Mouse (Mus musculus) liver, postnatal 0 days (tissue): ENCODE data around the gene Dnttip1. TPM values are rescaled to one million over a fixed set of nuclear protein-coding genes. Genes with fewer than 3 reads are reported as not detected.
A peak's percentile ranks its signal among the peaks of the same experiment; 100 is the strongest.
"Not testable (repeated sequence)": the region's sequence is repeated elsewhere in the genome, so short reads cannot be mapped to it uniquely, and the experiment has no call there.

Source experiments
- ATAC-seq: fragments of 200-750 bp; cut with Nextera tagmentation; 2 replicates; pipeline ENCODE4 v1.8.0; 2017; ENCODE audit warnings: mild to moderate bottlenecking, moderate library complexity
- DNase-seq: peaks from one replicate; pipeline ENCODE4 v3.0.0-alpha.2; 2016
- H3K27ac ChIP-seq: fragments of 300-500 bp; sonication (generic); 2 replicates; pipeline ENCODE4 v1.5.1; 2014; ENCODE audit warnings: antibody characterized with exemption, moderate library complexity, mild to moderate bottlenecking, low read depth
- H3K27me3 ChIP-seq: fragments of 300-500 bp; sonication (generic); 2 replicates; pipeline ENCODE4 v1.6.1; 2014; ENCODE audit warnings: low read length, control low read depth, mixed read lengths; ENCODE audit not compliant: insufficient read depth
- H3K36me3 ChIP-seq: fragments of 300-500 bp; sonication (generic); replicated peaks from 2 replicates; pipeline ENCODE4 v1.6.1; 2014; ENCODE audit warnings: mild to moderate bottlenecking, control low read depth, low read length, moderate library complexity, mixed read lengths; ENCODE audit not compliant: insufficient read depth
- H3K4me1 ChIP-seq: fragments of 300-500 bp; sonication (generic); 2 replicates; pipeline ENCODE4 v1.6.1; 2014; ENCODE audit warnings: antibody characterized with exemption, mild to moderate bottlenecking, control low read depth; ENCODE audit not compliant: insufficient read depth
- H3K4me2 ChIP-seq: fragments of 300-500 bp; sonication (generic); 2 replicates; pipeline ENCODE4 v1.6.1; 2014; ENCODE audit warnings: low read depth, mild to moderate bottlenecking, low read length, moderate library complexity, mixed read lengths
- H3K4me3 ChIP-seq: fragments of 300-500 bp; sonication (generic); 2 replicates; pipeline ENCODE4 v1.5.1; 2014; ENCODE audit warnings: low read depth, low read length
- H3K9ac ChIP-seq: fragments of 300-500 bp; sonication (generic); replicated peaks from 2 replicates; pipeline ENCODE4 v1.6.1; 2014; ENCODE audit warnings: mild to moderate bottlenecking, moderate library complexity
- H3K9me3 ChIP-seq: fragments of 300-500 bp; sonication (generic); 2 replicates; pipeline ENCODE4 v1.6.1; 2016; ENCODE audit warnings: mild to moderate bottlenecking, control low read depth, low read length, mixed read lengths
- CTCF ChIP-seq: sonication (generic); IDR thresholded peaks from 2 replicates; pipeline ENCODE4 v1.5.1; 2016; ENCODE audit warnings: antibody characterized with exemption, low read depth
- EP300 ChIP-seq: IDR thresholded peaks from 2 replicates; pipeline ENCODE4 v1.6.1; 2016; ENCODE audit warnings: antibody characterized with exemption, low read depth, mild to moderate bottlenecking
- WGBS: fragments of 180-500 bp; shearing (Covaris S2); extraction: QIAGEN DNeasy Blood & Tissue Kit; methylation state at CpG from one replicate; pipeline ENCODE4 v1.1.7; 2014; ENCODE audit not compliant: insufficient replicate concordance; 5-methylcytosine and 5-hydroxymethylcytosine counted together
- polyA plus RNA-seq: library from polyadenylated mRNA; unstranded; fragments of >200 nt; fragmentation: Nextera tagmentation; extraction: Ambion mirVana; gene quantifications from 2 replicates; pipeline ENCODE4 v1.2.1, GENCODE M21; 2015

Dnttip1 gene
- polyA plus RNA-seq, 1 experiment from 2014 or later: 33.7 TPM

GRCm38 (mm10) chr2:164792400-164793190 is 46.8 kb downstream of the Dnttip1 start:
- 90% methylated on average over 12 of the region's 12 CpGs for WGBS
- H3K36me3 ChIP-seq: peaks cover 59% of the 10 kb centered on the region
- no peak for TF ChIP-seq EP300
- no peak for TF ChIP-seq CTCF

GRCm38 (mm10) chr2:164793236-164793635 is 47.5 kb downstream of the Dnttip1 start:
- 0 out of 2 replicates have a peak, but pooled peaks have one; percentile 13 for ATAC-seq
- no peaks in the 10 kb centered on the region for H3K27me3 ChIP-seq
- WGBS: 73% methylated on average over 3 of the region's 3 CpGs
- no peak overlapping the region for H3K4me2 ChIP-seq
- DNase-seq: peak; percentile 76
- no peak overlapping the region for H3K4me3 ChIP-seq
- no peaks in the 10 kb centered on the region for H3K9me3 ChIP-seq
- TF ChIP-seq EP300: no peak
- peak; percentile 90 for TF ChIP-seq CTCF
- peaks cover 60% of the 10 kb centered on the region for H3K36me3 ChIP-seq
- H3K9ac ChIP-seq: no peak overlapping the region
- no peak overlapping the region for H3K27ac ChIP-seq
- peaks cover 12% of the 10 kb centered on the region for H3K4me1 ChIP-seq

More at GRCm38 (mm10) chr2:164792400-164793190, 46.8 kb downstream of the Dnttip1 start:
- Histone ChIP-seq H3K9ac (no peak overlapping the region), H3K4me2 (no peak overlapping the region), H3K4me1 (peaks cover 13% of the 10 kb centered on the region), H3K9me3 (no peaks in the 10 kb centered on the region), H3K27me3 (no peaks in the 10 kb centered on the region), H3K4me3 (no peak overlapping the region), H3K27ac (no peak overlapping the region)
- no peak for DNase-seq
- ATAC-seq: no peak

- H3K9me3 ChIP-seq: no peaks in the 10 kb centered on the region
- no peak overlapping the region for H3K27ac ChIP-seq
- no peaks in the 10 kb centered on the region for H3K27me3 ChIP-seq
- no peak overlapping the region for H3K9ac ChIP-seq
- DNase-seq: no peak
- TF ChIP-seq CTCF (no peak), EP300 (no peak)
- ATAC-seq: no peak
- H3K4me2 ChIP-seq: no peak overlapping the region
- peaks cover 6% of the 10 kb centered on the region for H3K4me1 ChIP-seq
- H3K4me3 ChIP-seq: no peak overlapping the region
- peaks cover 57% of the 10 kb centered on the region for H3K36me3 ChIP-seq
- 81% methylated on average over 2 of the region's 2 CpGs for WGBS
Observed at GRCm38 (mm10) chr2:164793772-164794171, 48.0 kb downstream of the Dnttip1 start.

GRCm38 (mm10) chr2:164794293-164794692 is 48.5 kb downstream of the Dnttip1 start:
- Histone ChIP-seq H3K9ac (no peak overlapping the region), H3K4me2 (no peak overlapping the region), H3K36me3 (peaks cover 60% of the 10 kb centered on the region), H3K9me3 (no peaks in the 10 kb centered on the region), H3K4me3 (no peak overlapping the region), H3K4me1 (peaks cover 4% of the 10 kb centered on the region; the same call in 1 of the 2 replicates), H3K27ac (no peak overlapping the region), H3K27me3 (no peaks in the 10 kb centered on the region)
- TF ChIP-seq EP300 (no peak), CTCF (peak; percentile 97)
- DNase-seq (peak; percentile 88), ATAC-seq (peak; percentile 47)
- WGBS: 30% methylated on average over 5 of the region's 5 CpGs

- no peak overlapping the region for H3K27ac ChIP-seq
- no peak overlapping the region for H3K9ac ChIP-seq
- ATAC-seq: no peak
- no peaks in the 10 kb centered on the region for H3K9me3 ChIP-seq
- no peak overlapping the region for H3K4me3 ChIP-seq
- TF ChIP-seq EP300 (no peak), CTCF (no peak)
- peaks cover 4% of the 10 kb centered on the region; the same call in 1 of the 2 replicates for H3K4me1 ChIP-seq
- DNase-seq: no peak
- WGBS: 87% methylated on average over 4 of the region's 4 CpGs
- no peak overlapping the region for H3K4me2 ChIP-seq
- peaks cover 67% of the 10 kb centered on the region for H3K36me3 ChIP-seq
- no peaks in the 10 kb centered on the region for H3K27me3 ChIP-seq
Observed at GRCm38 (mm10) chr2:164795868-164796267, 50.1 kb downstream of the Dnttip1 start.

GRCm38 (mm10) chr2:164798554-164798953 is 52.8 kb downstream of the Dnttip1 start:
- H3K36me3 ChIP-seq: peaks cover 52% of the 10 kb centered on the region
- not testable (repeated sequence) for DNase-seq, H3K27me3 ChIP-seq, H3K9me3 ChIP-seq, H3K27ac ChIP-seq, H3K4me2 ChIP-seq, ATAC-seq, H3K4me3 ChIP-seq, H3K9ac ChIP-seq
- 72% methylated on average over 6 of the region's 6 CpGs for WGBS
- TF ChIP-seq CTCF: peak; percentile 59
- peaks cover 13% of the 10 kb centered on the region for H3K4me1 ChIP-seq
